Mouse (Mus musculus) ES-E14 (cell line): ENCODE data around the gene Tprkb.

Experiments used
- CHD2 ChIP-seq: IDR thresholded peaks from 2 replicates; pipeline ENCODE4 v1.6.1; 2014; ENCODE audit warnings: mild to moderate bottlenecking, low read depth, low read length, inconsistent platforms
- HCFC1 ChIP-seq: IDR thresholded peaks from 2 replicates; pipeline ENCODE4 v1.6.1; 2012; ENCODE audit warnings: low read length, inconsistent platforms, borderline replicate concordance; ENCODE audit not compliant: insufficient read depth
- MAFK ChIP-seq: IDR thresholded peaks from 2 replicates; pipeline ENCODE4 v1.6.1; 2014; ENCODE audit warnings: mild to moderate bottlenecking, low read depth, low read length, inconsistent platforms; ENCODE audit not compliant: insufficient read depth
- ZC3H11A ChIP-seq: IDR thresholded peaks from 2 replicates; pipeline ENCODE4 v1.6.1; 2012; ENCODE audit warnings: low read depth, mild to moderate bottlenecking, inconsistent platforms, low read length, borderline replicate concordance
- ZNF384 ChIP-seq: IDR thresholded peaks from 2 replicates; pipeline ENCODE4 v1.6.1; 2012; ENCODE audit warnings: low read depth, low read length, inconsistent platforms

- TF ChIP-seq HCFC1 (no peak), MAFK (no peak), CHD2 (no peak), ZC3H11A (no peak), ZNF384 (no peak)
Observed at GRCm38 (mm10) chr6:85902303-85902702, 9.4 kb upstream of the Tprkb start.
